Mouse (Mus musculus) stomach, postnatal 0 days (tissue): ENCODE measurements around the gene Reg3g.

Source experiments
- CTCF ChIP-seq: IDR thresholded peaks from 2 replicates; pipeline ENCODE4 v1.5.1; 2016; ENCODE audit warnings: antibody characterized with exemption, low read depth, mild to moderate bottlenecking, moderate library complexity
- EP300 ChIP-seq: optimal IDR thresholded peaks from 2 replicates; pipeline ENCODE3; 2016; ENCODE audit warnings: antibody characterized with exemption

- TF ChIP-seq CTCF (no peak), EP300 (no peak)
Observed at GRCm38 (mm10) chr6:78494633-78495032, 26.0 kb upstream of the Reg3g start.
